Mouse (Mus musculus): ENCODE measurements around the gene Clmn.

The Clmn gene

DNA sequence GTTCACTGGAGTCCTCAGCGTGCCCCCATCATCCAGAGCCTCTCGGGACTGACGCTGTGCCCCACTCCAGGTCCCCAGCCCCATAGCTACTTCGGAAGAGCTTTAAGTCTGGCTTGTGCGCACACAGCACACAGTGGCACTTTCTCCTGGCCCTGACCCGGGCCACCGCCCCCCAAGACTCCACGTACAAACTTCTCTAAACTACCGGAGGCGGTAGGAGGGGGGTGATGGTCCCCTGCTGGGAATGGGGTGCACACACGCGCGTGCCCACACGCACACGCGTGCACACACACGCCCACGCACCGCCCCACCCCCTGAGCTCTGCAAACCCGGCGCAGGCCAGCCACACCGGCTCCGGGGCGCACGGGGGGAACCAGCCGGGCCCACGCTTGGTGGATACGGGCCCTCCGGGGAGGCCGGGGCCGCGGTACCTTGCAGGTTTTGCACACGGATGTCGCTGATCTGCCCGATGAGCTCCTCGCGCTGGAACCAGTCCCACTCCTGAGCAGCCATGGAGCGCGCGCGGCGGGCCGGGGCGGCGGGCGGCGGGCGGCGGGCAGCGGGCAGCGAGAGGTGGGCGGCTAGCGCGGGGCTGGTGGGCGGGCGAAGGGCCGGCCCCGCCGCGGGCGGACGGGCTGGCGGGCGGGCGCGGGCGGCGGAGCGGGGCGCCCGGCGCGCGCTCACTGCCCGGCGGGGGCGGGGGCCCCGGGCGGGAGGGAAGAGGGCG, at the start of gene Clmn:
Gene Clmn, minus strand, starts transcription at position 638 of the 727 bp plus-strand sequence.
- DNase-seq: peak; percentile 39 to 48

DNA sequence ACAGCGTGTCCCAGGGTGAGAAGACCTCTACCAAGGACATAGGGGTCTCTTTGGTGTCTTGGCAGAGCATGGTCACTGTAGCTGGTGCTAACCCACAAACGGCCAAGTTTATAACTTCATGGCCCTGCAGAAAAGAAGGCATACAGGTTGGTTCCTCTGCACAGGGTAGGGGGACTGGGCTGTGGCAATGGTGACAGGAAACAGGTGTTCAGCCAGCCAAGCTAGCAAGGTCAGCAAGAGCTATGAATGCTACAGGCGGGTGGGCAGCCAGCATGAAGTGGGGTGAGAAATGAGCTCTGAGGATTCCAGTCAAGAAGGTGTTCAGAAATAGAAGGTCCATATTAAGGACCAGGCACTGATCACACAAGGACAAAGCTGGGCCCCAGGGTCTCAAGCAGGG, 48.1 kb upstream of the Clmn start:
- DNase-seq: no peak

GRCm38 (mm10) chr12:104912281-104912933, 47.5 kb upstream of the Clmn start:
- DNase-seq: peak in 1 of 2 experiments; percentile 12

GRCm38 (mm10) chr12:104909750-104910149, 44.9 kb upstream of the Clmn start:
- DNase-seq: no peak

DNA sequence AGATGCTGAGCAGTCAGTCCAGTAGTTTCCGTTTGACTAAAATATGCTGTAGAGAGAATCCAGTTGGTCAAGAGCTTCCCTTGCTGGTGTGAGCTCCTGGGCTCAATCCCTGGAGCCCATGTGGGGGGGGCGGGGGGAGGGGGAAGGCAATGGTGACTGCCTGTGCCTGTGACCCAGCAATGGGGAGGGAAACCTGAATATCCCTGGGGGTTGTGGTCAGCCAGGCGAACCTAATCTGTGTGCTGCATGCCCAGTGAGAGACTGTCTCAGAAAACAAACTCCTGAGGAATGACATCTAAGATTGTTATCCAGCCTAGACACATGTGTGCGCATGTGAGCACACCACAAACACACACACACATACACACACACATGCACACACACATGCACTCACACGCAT, 44.1 kb upstream of the Clmn start:
- DNase-seq: peak in 1 of 2 experiments; percentile 26

DNA sequence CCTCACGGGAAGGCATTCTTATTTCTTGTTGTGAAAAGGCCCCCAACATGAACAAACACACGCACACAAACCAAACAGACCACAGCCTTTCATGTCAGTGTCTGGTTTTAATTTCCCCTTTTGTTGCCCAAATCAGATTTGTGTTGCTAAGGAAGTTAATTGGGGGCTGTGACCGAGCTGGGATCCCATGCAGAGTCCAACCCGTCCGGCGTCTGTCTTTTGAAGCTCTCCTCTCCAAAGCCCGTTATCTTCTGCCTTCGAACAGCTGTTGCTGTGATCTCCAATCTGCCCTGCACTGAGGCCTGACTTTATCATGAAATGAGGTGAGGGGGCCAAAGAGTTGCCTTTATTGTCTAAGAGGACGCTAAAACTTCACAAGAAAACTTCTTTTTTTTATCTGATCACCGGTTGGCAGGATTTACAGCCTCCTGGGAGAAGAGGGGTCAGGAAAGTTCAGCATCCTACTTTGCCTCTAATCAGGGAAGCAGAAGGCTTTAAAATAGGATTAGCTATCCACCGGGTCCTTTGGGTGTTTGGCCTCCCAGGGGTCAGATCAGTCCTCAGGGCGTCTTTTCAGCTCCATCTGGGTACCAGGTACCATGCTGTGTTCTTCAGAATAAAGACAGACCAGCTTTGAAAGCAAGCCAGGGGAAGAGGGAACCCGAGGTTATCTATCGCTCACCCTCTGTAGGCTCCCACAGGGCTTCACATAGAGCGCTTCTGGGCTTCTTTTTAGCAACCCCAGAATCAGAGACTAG, 43.3 kb upstream of the Clmn start:
- no peak for DNase-seq

GRCm38 (mm10) chr12:104907133-104907532, 42.3 kb upstream of the Clmn start:
- no peak for DNase-seq

GRCm38 (mm10) chr12:104904138-104904537, 39.3 kb upstream of the Clmn start:
- DNase-seq: peak in 1 of 2 experiments; percentile 40

GRCm38 (mm10) chr12:104902392-104903053, 37.6 kb upstream of the Clmn start:
- no peak for DNase-seq

DNA sequence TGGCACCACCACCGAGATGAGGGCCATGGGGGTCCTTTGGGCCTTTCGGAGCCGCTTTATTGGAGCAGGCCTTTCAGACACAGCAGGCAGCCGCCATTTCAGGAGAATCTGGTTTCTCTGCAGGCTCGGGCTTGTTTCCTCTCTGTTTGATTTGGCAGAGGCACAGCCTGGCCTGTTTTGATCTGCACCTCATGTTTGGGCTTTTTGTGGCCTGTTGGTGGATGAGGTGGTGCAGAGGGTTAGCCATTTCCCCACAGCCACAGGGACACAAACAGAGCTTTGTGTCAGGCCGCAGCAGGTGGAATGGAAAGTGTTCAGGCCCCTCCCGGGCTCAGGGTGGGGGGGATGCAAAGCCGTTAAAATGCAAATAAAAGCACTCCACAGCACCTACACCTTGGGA, 36.4 kb upstream of the Clmn start:
- DNase-seq: no peak

DNA sequence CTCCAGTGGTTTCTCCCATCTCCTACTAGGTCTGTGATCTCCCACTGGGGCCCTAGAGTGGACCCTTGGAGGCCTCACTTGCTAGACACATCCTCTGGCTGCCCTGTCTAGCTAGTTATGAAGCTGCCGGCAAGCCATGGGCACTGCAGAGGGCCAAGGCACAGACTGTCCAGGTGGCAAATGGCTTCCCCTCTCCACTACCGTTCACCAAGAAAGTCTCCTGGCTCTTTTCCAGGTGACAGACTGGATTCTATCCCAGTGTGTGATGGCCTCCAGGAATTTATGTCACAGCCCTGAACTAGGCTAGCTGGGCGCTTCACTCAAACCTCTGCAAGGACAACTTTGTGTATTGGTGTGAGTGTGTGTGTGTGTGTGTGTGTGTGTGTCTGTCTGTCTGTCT, 35.0 kb upstream of the Clmn start:
- DNase-seq: peak in 1 of 2 experiments; percentile 28

DNA sequence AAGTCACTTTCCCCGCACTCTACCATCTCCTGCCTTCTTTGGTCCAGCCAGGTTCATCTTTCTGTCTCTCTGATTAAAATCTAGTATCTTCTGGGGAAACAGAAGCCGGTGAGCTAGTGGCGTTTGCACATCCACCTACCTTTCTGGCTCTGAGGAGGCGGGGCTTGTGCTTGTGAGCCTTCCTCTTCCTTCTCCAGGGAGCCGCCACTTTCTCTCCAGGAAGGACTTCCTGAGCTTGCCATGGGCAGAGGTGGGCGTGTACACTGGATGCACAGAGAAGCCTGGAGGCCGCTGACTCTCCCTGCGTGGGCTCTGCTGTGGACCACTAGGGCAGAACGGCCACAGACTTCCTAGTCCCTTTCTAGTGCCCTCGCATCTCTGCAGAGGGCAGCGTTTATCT, 34.3 kb upstream of the Clmn start:
- DNase-seq: peak in 1 of 2 experiments; percentile 17

DNA sequence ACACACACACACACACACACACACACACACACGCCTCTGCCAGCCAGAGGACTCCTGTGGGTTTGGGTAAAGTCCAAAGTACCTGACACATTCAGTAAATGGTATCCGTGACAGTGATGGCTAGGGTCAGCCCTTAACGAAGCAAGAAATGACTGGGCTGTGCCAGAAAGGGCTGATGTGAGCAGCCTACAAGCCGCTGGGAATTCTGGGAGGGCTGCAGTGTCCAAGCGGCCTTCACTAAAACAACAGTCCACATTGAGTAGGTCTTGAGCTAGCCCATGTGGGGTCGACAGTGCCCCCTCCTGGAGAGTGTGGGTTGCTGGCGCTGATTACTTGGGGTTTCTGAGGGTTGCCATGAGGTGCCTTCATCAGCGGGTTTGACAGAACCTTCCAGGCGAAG, 33.8 kb upstream of the Clmn start:
- DNase-seq: peak; percentile 66 to 69

- DNase-seq: peak; percentile 60 to 80
These were observed 32.3 kb upstream of the Clmn start for GRCm38 (mm10) chr12:104897051-104897618.

DNA sequence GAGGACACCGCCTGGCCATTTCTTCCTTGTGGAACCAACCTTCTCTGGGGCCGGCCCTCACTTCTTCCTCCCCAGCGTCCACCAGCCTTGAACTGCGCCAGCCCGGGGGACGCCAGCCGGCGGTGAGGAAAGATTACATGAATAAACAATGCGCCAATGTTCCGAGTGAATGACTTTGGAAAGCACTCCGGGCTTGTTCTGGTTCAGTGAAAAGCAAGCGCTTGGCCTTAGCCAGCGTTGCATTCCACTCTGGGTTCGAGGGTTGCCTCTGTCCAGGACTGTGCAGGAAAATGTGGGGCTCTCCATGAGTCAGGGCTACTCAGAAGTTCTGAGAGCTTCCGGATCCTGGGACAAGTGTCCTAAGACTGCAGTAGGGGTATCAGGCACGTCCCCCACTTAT, 31.8 kb upstream of the Clmn start:
- DNase-seq: peak; percentile 88 to 91

DNA sequence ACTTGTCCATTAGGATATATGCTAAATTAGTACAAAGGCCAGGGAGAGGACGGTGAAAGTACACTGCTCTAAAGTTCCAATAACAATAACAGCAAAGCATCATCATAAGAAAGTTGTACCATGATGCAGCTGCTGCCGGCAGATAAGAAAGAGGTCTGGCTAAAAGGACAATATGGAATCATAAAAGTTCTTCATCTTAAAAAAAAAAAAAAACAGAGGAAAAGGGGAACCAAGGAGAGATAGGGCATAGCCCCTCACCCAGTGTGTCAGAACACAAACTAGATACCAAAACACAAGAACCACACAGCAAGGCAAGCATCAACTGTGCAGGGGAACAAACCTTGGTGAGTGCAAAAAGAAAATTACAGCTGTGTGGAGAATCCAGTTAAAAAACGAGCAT, 27.4 kb upstream of the Clmn start:
- no peak for DNase-seq

GRCm38 (mm10) chr12:104890066-104890465, 25.2 kb upstream of the Clmn start:
- DNase-seq: no peak

GRCm38 (mm10) chr12:104886104-104886503, 21.2 kb upstream of the Clmn start:
- no peak for DNase-seq

GRCm38 (mm10) chr12:104882533-104882932, 17.7 kb upstream of the Clmn start:
- no peak for DNase-seq

GRCm38 (mm10) chr12:104882061-104882460, 17.2 kb upstream of the Clmn start:
- DNase-seq: no peak

DNA sequence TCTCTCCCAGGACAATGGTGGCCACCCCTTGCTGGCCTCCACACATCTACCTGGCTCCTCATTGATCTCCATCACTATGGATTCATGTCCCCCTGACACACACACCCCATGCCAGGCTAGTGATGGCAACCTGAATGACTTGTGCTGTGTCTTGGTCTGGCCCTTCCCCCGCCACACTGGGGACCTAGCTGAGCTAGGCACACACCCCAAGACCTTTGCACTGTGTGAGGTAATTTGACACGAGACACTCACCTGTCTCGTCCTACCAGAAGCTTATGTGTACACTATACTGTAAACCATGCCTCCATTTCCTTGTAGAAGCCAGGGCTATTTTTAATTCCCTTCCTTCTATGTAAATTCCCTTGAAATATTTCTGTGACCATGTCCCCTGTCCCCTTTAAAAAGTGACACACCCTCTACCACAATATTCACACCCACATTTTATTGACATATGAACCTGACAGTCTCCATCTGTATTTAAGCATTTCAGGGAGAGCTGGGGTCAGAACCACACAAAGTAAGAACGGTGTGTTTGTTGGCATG, 16.7 kb upstream of the Clmn start:
- DNase-seq: no peak

DNA sequence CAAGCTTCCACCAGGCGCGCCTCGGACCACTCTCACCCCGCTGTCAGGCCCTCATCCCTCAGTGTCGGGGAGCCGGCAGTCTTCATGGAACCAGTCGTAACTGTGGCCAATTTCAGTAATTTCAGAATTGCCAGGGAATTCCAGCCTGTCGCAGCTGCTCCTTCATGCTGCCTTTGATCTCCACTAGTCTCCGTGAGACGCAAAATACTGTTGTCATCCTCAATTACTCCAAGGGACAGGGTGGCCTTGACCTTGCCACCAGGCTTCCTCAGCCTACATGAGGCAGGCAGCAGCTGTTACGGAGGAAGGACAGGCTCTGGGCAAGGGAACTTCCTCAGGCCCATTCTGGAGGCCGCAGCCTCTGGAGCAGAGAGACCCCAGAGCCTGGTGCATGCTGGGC, 15.5 kb upstream of the Clmn start:
- no peak for DNase-seq

- no peak for DNase-seq
These were observed 14.7 kb upstream of the Clmn start for GRCm38 (mm10) chr12:104879577-104879989.
